Mouse (Mus musculus) forebrain, embryonic 14.5 days (tissue): Measurements from ENCODE around the gene Scd4. TPM values are rescaled to one million over a fixed set of nuclear protein-coding genes. Genes with fewer than 3 reads are reported as not detected.

ENCODE experiments used
- ATAC-seq: fragments of 200-750 bp; cut with Nextera tagmentation; 2 replicates; pipeline ENCODE4 v1.8.0; 2017; ENCODE audit warnings: mild to moderate bottlenecking, moderate library complexity
- DNase-seq: peaks from one replicate; pipeline ENCODE4 v3.0.0-alpha.2; 2015; ENCODE audit warnings: low spot score
- H3K27ac ChIP-seq: fragments of 300-500 bp; sonication (generic); 2 replicates; pipeline ENCODE4 v1.5.1; 2014; ENCODE audit warnings: low read depth, mild to moderate bottlenecking, control low read depth, low read length, moderate library complexity
- H3K27me3 ChIP-seq: fragments of 300-500 bp; sonication (generic); replicated peaks from 2 replicates; pipeline ENCODE4 v1.6.1; 2014; ENCODE audit warnings: low read length, control low read depth, mixed read lengths; ENCODE audit not compliant: control insufficient read depth, insufficient read depth
- H3K36me3 ChIP-seq: fragments of 300-500 bp; sonication (generic); 2 replicates; pipeline ENCODE4 v1.6.1; 2014; ENCODE audit warnings: low read length, control low read depth; ENCODE audit not compliant: control insufficient read depth, insufficient read depth
- H3K4me1 ChIP-seq: fragments of 300-500 bp; sonication (generic); 2 replicates; pipeline ENCODE4 v1.6.1; 2014; ENCODE audit warnings: antibody characterized with exemption, low read length, control low read depth; ENCODE audit not compliant: control insufficient read depth, insufficient read depth
- H3K4me2 ChIP-seq: fragments of 300-500 bp; sonication (generic); 2 replicates; pipeline ENCODE4 v1.6.1; 2014; ENCODE audit warnings: mild to moderate bottlenecking, control low read depth, low read length
- H3K4me3 ChIP-seq: fragments of 300-500 bp; sonication (generic); 2 replicates; pipeline ENCODE4 v1.5.1; 2014; ENCODE audit warnings: low read depth, low read length, control low read depth
- H3K9ac ChIP-seq: fragments of 300-500 bp; sonication (generic); 2 replicates; pipeline ENCODE4 v1.6.1; 2014; ENCODE audit warnings: mild to moderate bottlenecking, low read length, control low read depth, moderate library complexity
- H3K9me3 ChIP-seq: fragments of 300-500 bp; sonication (generic); replicated peaks from 2 replicates; pipeline ENCODE4 v1.6.1; 2016; ENCODE audit warnings: low read length, control low read depth, mixed read lengths; ENCODE audit not compliant: control insufficient read depth
- WGBS: fragments of 180-500 bp; shearing (Covaris S2); extraction: QIAGEN DNeasy Blood & Tissue Kit; methylation state at CpG from one replicate; pipeline ENCODE4 v1.1.7; 2014; 5-methylcytosine and 5-hydroxymethylcytosine counted together
- polyA plus RNA-seq: library from polyadenylated mRNA; unstranded; fragments of >200 nt; fragmentation: Nextera tagmentation; extraction: Ambion mirVana; gene quantifications from 2 replicates; pipeline ENCODE4 v1.2.1, GENCODE M21; 2014

Scd4 gene
- polyA plus RNA-seq, 1 experiment from 2014 or later: 0.10 TPM

DNA sequence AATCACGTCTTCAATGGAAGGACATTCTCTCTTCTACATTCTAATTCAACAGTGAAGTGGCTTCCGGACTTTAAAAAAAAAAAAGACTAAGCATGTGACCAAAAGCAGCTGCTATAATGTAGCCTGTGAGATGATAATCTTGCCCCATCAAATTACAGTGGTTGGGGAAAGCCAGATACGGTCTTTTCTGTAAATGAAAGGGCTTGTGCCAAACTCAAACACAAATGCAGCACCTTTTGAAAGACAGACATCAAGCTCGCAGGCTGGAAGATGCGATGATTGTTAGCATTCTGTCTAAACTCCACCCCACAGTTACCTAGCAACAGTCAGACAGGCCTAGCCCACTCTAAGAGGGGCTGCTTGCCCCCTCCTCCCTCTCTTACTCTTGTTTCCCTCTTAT, 22.1 kb upstream of the Scd4 start:
- no peak for ATAC-seq
- Histone ChIP-seq H3K27ac (no peak overlapping the region), H3K4me2 (no peak overlapping the region), H3K27me3 (no peaks in the 10 kb centered on the region), H3K4me1 (peaks cover 7% of the 10 kb centered on the region; the same call in 1 of the 2 replicates), H3K9me3 (no peaks in the 10 kb centered on the region), H3K4me3 (no peak overlapping the region), H3K36me3 (peaks cover 33% of the 10 kb centered on the region), H3K9ac (no peak overlapping the region)
- peak; percentile 34 for DNase-seq
- 35% methylated on average over 5 of the region's 5 CpGs for WGBS

DNA sequence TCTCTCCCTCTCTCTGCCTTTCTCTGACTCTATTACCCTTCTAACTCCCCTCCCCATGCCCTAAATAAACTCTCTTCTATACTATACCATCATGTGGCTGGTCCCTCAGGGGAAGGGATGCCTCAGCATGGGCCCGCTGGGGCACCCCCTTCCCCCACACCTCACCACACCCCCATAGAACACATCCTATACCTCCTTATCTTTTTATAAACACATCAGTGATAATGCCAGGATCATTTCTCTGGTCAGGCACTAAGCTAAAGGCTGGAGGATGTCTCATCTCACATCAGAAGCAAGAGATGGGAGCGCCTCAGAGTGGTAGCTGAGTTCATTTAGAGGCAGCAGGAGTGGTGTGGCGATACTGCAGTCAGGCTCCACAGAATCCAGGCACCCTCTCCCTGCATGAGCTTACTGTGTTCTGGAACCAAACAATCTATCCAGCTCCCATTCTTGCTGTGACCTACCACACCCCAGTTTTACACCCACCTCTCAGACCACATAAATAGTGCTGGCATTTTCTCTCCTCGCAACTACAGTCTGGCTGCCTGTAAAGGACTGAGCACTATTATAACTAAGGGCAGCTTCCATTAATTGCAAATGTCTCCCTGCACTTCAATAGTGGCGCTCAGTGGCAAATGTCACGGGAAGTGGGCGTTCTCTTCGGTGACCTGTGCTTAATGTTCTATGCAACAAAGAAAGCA, 21.4 kb upstream of the Scd4 start:
- 53% methylated on average over 8 of the region's 8 CpGs for WGBS
- no peak for ATAC-seq
- Histone ChIP-seq H3K36me3 (peaks cover 27% of the 10 kb centered on the region), H3K4me3 (no peak overlapping the region), H3K27ac (no peak overlapping the region), H3K4me2 (no peak overlapping the region), H3K4me1 (peaks cover 7% of the 10 kb centered on the region; the same call in 1 of the 2 replicates), H3K9ac (no peak overlapping the region), H3K27me3 (no peaks in the 10 kb centered on the region), H3K9me3 (no peaks in the 10 kb centered on the region)
- DNase-seq: no peak

DNA sequence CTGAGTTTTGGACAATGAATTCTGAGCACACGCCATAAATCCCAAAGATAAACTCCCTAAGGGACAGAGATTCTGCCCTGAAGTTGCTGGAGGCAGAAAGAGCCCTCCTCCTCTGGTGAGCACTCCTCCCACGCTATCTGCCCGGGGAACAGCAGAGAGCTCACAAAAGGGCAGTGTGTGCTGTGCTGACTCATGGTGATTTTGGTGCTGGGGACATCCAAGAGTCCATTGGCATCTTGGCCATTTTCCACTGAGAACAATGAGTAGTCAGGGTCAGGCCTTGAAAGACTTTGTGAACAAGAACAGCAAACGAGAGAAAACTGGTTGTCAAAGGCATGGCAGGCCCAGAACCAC, 20.9 kb upstream of the Scd4 start:
- H3K9me3 ChIP-seq: no peaks in the 10 kb centered on the region
- WGBS: 27% methylated on average over 4 of the region's 4 CpGs
- no peak overlapping the region for H3K4me3 ChIP-seq
- H3K4me1 ChIP-seq: peaks cover 7% of the 10 kb centered on the region; the same call in 1 of the 2 replicates
- peaks cover 21% of the 10 kb centered on the region for H3K36me3 ChIP-seq
- DNase-seq (no peak), ATAC-seq (no peak)
- H3K9ac ChIP-seq: no peak overlapping the region; the same call in 1 of the 2 replicates
- no peak overlapping the region for H3K27ac ChIP-seq
- no peaks in the 10 kb centered on the region for H3K27me3 ChIP-seq
- H3K4me2 ChIP-seq: no peak overlapping the region

DNA sequence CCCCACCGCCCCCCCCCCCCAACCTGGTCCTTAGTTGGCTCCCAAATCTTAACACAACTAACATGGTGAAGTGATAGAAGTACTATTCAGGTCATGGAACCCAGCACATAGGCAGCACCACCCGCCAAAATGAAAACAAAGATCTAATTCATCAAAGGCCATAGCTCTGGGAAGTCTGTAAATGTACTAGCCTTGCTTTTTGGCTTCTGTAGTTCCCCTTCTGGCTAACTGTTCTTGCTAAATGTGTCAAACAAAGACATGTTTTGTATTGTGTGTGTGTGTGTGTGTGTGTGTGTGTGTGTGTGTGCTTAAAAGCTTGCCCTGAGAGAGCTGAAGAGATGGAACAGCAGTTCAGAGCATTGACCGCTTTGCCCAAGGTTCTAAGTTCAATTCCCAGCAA, 19.8 kb upstream of the Scd4 start:
- Histone ChIP-seq H3K27me3 (no peaks in the 10 kb centered on the region), H3K4me2 (no peak overlapping the region), H3K27ac (no peak overlapping the region), H3K9ac (no peak overlapping the region), H3K4me3 (no peak overlapping the region), H3K4me1 (peaks cover 7% of the 10 kb centered on the region; the same call in 1 of the 2 replicates), H3K9me3 (no peaks in the 10 kb centered on the region), H3K36me3 (peaks cover 11% of the 10 kb centered on the region; the same call in 1 of the 2 replicates)
- DNase-seq: no peak
- ATAC-seq: no peak
- WGBS: 69% methylated on average over 3 of the region's 3 CpGs

DNA sequence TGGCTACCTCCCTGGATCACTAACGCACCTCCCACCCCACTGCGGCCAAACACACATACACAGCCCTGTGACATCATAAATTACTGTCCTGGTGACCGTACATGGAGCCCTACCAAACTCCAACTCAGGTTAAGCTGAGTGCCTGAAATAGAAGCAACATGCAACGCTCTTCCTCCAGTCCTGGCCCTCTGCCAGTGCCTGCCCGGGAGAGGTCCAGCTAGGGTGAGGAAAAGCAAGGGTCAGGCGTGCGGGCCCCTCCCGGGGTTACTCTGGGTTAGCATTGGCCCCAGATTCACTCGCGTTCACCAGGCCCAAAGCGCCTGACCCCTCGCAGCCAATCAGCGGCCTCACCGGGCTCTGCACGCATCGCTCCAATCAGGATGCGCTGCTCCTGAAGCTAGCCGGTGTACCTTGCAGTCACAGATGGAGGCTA, 18.5 kb upstream of the Scd4 start:
- DNase-seq: peak; percentile 79
- Histone ChIP-seq H3K9me3 (no peaks in the 10 kb centered on the region), H3K4me1 (peaks cover 7% of the 10 kb centered on the region; the same call in 1 of the 2 replicates), H3K36me3 (peaks cover 2% of the 10 kb centered on the region; the same call in 1 of the 2 replicates), H3K4me2 (peak overlapping the region; percentile 82), H3K4me3 (peak overlapping the region; percentile 50), H3K27me3 (no peaks in the 10 kb centered on the region), H3K27ac (0 out of 2 replicates have a peak overlapping the region, but pooled peaks have one; percentile 24), H3K9ac (peak overlapping the region; percentile 65)
- ATAC-seq: peak; percentile 91
- 2% methylated on average over 17 of the region's 18 CpGs for WGBS

DNA sequence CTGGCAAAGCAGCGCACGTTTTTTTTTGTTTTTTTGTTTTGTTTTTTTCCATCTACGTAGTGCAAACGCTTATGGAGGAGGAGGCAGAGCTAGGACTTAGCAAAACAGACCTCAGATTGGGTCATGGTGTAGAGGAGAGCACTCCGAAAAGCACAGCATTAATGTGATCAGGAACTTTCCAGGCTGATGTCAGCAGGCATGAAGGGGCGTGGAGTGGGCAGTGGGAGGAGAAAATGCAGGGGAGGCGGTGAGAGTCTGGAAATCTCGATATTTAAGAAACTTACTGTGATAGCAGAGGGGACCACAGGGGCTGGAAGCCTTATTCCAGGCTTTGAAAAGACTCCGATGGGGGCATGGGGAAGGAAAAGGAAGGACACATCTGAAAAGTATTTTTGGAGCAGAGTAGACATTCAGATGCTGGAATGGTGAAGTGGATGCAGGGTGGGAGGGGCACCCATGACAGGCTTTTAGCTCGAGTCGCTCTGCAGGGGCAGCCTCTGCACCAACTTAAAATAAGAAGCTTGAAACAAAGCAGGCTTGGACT, 17.9 kb upstream of the Scd4 start:
- peak overlapping the region; percentile 65 for H3K9ac ChIP-seq
- H3K4me2 ChIP-seq: peak overlapping the region; percentile 82
- ATAC-seq (peak; percentile 75), DNase-seq (peak; percentile 38)
- H3K36me3 ChIP-seq: no peaks in the 10 kb centered on the region
- WGBS: 1% methylated on average over 11 of the region's 11 CpGs
- H3K9me3 ChIP-seq: no peaks in the 10 kb centered on the region
- peaks cover 7% of the 10 kb centered on the region; the same call in 1 of the 2 replicates for H3K4me1 ChIP-seq
- H3K27me3 ChIP-seq: no peaks in the 10 kb centered on the region
- H3K27ac ChIP-seq: 0 out of 2 replicates have a peak overlapping the region, but pooled peaks have one; percentile 24
- H3K4me3 ChIP-seq: peak overlapping the region; percentile 50

DNA sequence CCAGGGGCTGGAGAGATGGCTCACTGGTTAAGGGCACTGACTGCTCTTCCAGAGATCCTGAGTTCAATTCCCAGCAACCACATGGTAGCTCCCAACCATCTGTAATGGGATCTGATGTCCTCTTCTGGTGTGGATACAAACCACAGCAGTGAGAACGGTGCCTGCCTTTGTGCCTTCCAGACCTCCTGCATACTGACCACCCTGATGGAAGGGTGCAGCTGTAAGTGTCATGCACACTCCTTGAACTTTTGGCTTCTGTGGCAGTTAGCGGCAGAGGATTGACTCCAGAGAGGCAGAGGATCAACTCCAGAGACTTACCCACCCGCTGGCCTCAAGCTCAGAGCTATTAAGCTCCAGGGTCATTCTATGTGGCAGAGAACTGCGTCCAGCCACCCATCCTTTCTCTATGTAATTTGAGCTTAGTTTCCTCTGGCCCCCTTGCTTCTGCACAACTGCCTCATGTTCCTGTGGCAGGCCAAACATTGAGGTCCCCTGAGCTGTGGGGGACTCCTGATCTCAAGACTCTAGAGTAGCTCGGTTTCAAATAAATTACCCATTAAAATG, 16.1 kb upstream of the Scd4 start:
- Histone ChIP-seq H3K9me3 (no peaks in the 10 kb centered on the region), H3K4me3 (no peak overlapping the region), H3K36me3 (no peaks in the 10 kb centered on the region), H3K9ac (no peak overlapping the region), H3K4me2 (no peak overlapping the region), H3K27me3 (no peaks in the 10 kb centered on the region), H3K4me1 (peaks cover 7% of the 10 kb centered on the region; the same call in 1 of the 2 replicates), H3K27ac (no peak overlapping the region)
- DNase-seq (no peak), ATAC-seq (no peak)
- WGBS: 75% methylated on average over 5 of the region's 5 CpGs

DNA sequence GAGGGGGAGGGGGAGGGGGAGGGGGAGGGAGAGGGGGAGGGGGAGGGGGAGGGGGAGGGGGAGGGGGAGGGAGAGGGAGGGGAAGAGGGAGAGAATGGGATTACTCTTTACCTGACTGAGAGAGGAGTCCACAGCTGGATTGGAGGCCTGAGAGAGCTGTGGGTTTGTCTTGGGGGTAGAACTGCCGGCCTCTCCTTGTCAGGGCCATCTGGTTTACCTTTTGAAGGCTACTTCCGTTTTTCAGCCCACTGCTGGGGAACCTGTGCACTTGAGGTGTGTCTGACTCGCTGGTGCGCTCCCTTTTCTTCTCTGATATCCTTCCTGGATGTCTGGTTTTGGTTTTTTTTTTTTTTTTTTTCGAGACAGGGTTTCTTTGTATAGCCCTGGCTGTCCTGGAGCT, 15.5 kb upstream of the Scd4 start:
- Histone ChIP-seq H3K9me3 (no peaks in the 10 kb centered on the region), H3K9ac (no peak overlapping the region), H3K27ac (no peak overlapping the region), H3K4me2 (no peak overlapping the region), H3K36me3 (no peaks in the 10 kb centered on the region), H3K4me1 (peaks cover 7% of the 10 kb centered on the region; the same call in 1 of the 2 replicates), H3K4me3 (no peak overlapping the region), H3K27me3 (no peaks in the 10 kb centered on the region)
- no peak for DNase-seq
- 78% methylated on average over 5 of the region's 5 CpGs for WGBS
- no peak for ATAC-seq

DNA sequence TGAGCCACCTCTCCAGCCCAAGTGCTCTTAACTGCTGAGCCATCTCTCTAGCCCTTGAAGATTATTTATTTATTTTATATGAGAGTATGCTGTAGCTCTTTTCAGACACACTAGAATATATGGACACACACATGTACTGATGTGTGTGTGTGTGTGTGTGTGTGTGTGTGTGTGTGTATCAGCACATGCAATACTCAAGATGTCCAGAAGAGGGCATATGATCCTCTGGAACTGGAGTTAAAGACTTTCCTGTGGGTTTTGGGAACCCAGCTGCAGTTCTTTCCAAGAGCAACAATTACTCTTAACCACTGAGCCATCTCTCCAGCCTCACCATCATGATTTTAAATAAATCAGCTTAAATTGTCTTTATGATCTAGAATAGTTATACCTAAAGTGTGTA, 14.3 kb upstream of the Scd4 start:
- ATAC-seq: no peak
- Histone ChIP-seq H3K27ac (no peak overlapping the region), H3K9ac (no peak overlapping the region), H3K9me3 (no peaks in the 10 kb centered on the region), H3K4me3 (no peak overlapping the region), H3K36me3 (no peaks in the 10 kb centered on the region), H3K4me1 (peaks cover 7% of the 10 kb centered on the region; the same call in 1 of the 2 replicates), H3K27me3 (no peaks in the 10 kb centered on the region), H3K4me2 (no peak overlapping the region)
- DNase-seq: no peak
